In genomic region chr17:50679613-50680534, GRCm38 (mm10) we compare ENCODE assay signal across 23 mouse cellular contexts.
DNase-seq lines count a peak whose midpoint lies in the region; ATAC-seq and TF ChIP-seq lines count a peak whose summit lies in the region.
"Had no signal": no experiment of that assay in that cellular context is flagged by ENCODE, and none has a peak within 500 bp of the region (broad histone marks: within the 10 kb centered on the region; RNA-seq: fewer than 3 reads in every experiment).

No protein-coding gene starts in this region.

- ATAC-seq in hindbrain, embryonic 14.5 days (ENCODE audit: low FRiP score), result 0 out of 2 replicates have a peak, but pooled peaks have one; percentile 28
- ATAC-seq in hindbrain, embryonic 16.5 days, result no peak
- ATAC-seq in hindbrain, postnatal 0 days, result no peak
- no peak for ATAC-seq in kidney, embryonic 14.5 days (ENCODE audit: low FRiP score, low TSS enrichment)
- ATAC-seq: liver, embryonic 12.5 days had no signal

- WGBS in hindbrain, embryonic 14.5 days, result 90% methylated on average over 12 of the region's 12 CpGs
- 91% methylated on average over 12 of the region's 12 CpGs for WGBS in hindbrain, embryonic 16.5 days
- 90% methylated on average over 12 of the region's 12 CpGs for WGBS in hindbrain, postnatal 0 days
- 89% methylated on average over 12 of the region's 12 CpGs for WGBS in kidney, embryonic 14.5 days

- H3K4me3 ChIP-seq in hindbrain, embryonic 14.5 days (replicated peaks; ENCODE audit: low read length), result no peak overlapping the region
- no peak overlapping the region for H3K4me3 ChIP-seq in hindbrain, embryonic 16.5 days (ENCODE audit: low read length)
- no peak overlapping the region for H3K4me3 ChIP-seq in hindbrain, postnatal 0 days (ENCODE audit: low read length)
- no peak overlapping the region for H3K4me3 ChIP-seq in kidney, embryonic 14.5 days (ENCODE audit: low read length)
- H3K4me3 ChIP-seq: embryonic facial prominence, embryonic 12.5 days; erythroblast, embryonic 14.5 days; forebrain, embryonic 12.5 days; hindbrain, embryonic 10.5 days; liver, embryonic 12.5 days; neural tube, embryonic 12.5 days had no signal

- H3K27me3 ChIP-seq in hindbrain, embryonic 14.5 days (ENCODE audit: control insufficient read depth, insufficient read depth, low read length), result no peaks in the 10 kb centered on the region
- no peaks in the 10 kb centered on the region for H3K27me3 ChIP-seq in hindbrain, embryonic 16.5 days (replicated peaks; ENCODE audit: control insufficient read depth, insufficient read depth, low read length)
- H3K27me3 ChIP-seq in hindbrain, postnatal 0 days (ENCODE audit: insufficient read depth, low read length), result no peaks in the 10 kb centered on the region
- no peaks in the 10 kb centered on the region for H3K27me3 ChIP-seq in kidney, embryonic 14.5 days (ENCODE audit: control insufficient read depth, insufficient read depth, low read length)
- H3K27me3 ChIP-seq: embryonic facial prominence, embryonic 12.5 days; forebrain, embryonic 12.5 days; liver, embryonic 12.5 days; neural tube, embryonic 12.5 days had no signal

- H3K36me3 ChIP-seq in hindbrain, embryonic 14.5 days (replicated peaks; ENCODE audit: control insufficient read depth, insufficient read depth), result no peaks in the 10 kb centered on the region
- no peaks in the 10 kb centered on the region for H3K36me3 ChIP-seq in hindbrain, embryonic 16.5 days (ENCODE audit: control insufficient read depth, insufficient read depth, low read length)
- no peaks in the 10 kb centered on the region for H3K36me3 ChIP-seq in hindbrain, postnatal 0 days (ENCODE audit: insufficient read depth, low read length)
- no peaks in the 10 kb centered on the region for H3K36me3 ChIP-seq in kidney, embryonic 14.5 days (ENCODE audit: control insufficient read depth, insufficient read depth, low read length)
- H3K36me3 ChIP-seq: embryonic facial prominence, embryonic 12.5 days; forebrain, embryonic 12.5 days; hindbrain, embryonic 10.5 days; liver, embryonic 12.5 days; neural tube, embryonic 12.5 days had no signal

- peak; percentile 28 for DNase-seq in adrenal gland, postnatal 14 days
- DNase-seq in adrenal gland, adult 8-10 months, result no peak
- no peak for DNase-seq in hindbrain, embryonic 14.5 days (ENCODE audit: low spot score)
- DNase-seq in 3134 (ENCODE audit: extremely low read depth, insufficient read length, low spot score) (peak; percentile 48), NIH3T3 (ENCODE audit: low read depth) (peak; percentile 21)
- DNase-seq in hindbrain, postnatal 0 days (ENCODE audit: low spot score), result no peak
- DNase-seq: B cell, adult 2 months; kidney, adult 11 months; kidney, postnatal 4 days; layer of hippocampus, adult 9-11 months; lung, adult 2 months; lung, postnatal 14 days; midbrain, embryonic 14.5 days; right cerebral cortex, postnatal 14 days had no signal

- H3K27ac ChIP-seq in hindbrain, embryonic 14.5 days, result no peak overlapping the region
- H3K27ac ChIP-seq in hindbrain, embryonic 16.5 days (ENCODE audit: low read depth, low read length), result no peak overlapping the region
- H3K27ac ChIP-seq in hindbrain, postnatal 0 days, result no peak overlapping the region
- no peak overlapping the region for H3K27ac ChIP-seq in kidney, embryonic 14.5 days (ENCODE audit: low read depth, low read length)
- H3K27ac ChIP-seq: embryonic facial prominence, embryonic 12.5 days; forebrain, embryonic 12.5 days; hindbrain, embryonic 10.5 days; liver, embryonic 12.5 days; neural tube, embryonic 12.5 days had no signal

- H3K9me3 ChIP-seq in hindbrain, embryonic 14.5 days (ENCODE audit: control insufficient read depth, low read length), result no peaks in the 10 kb centered on the region
- H3K9me3 ChIP-seq in hindbrain, embryonic 16.5 days (ENCODE audit: control insufficient read depth, low read length), result no peaks in the 10 kb centered on the region
- no peaks in the 10 kb centered on the region for H3K9me3 ChIP-seq in hindbrain, postnatal 0 days (ENCODE audit: low read length)
- no peaks in the 10 kb centered on the region for H3K9me3 ChIP-seq in kidney, embryonic 14.5 days (ENCODE audit: control insufficient read depth, low read length)
- H3K9me3 ChIP-seq: embryonic facial prominence, embryonic 12.5 days; forebrain, embryonic 12.5 days; hindbrain, embryonic 10.5 days; liver, embryonic 12.5 days; neural tube, embryonic 12.5 days had no signal

- H3K4me1 ChIP-seq in hindbrain, embryonic 14.5 days (replicated peaks; ENCODE audit: control insufficient read depth, insufficient read depth, low read length), result 0 out of 2 replicates have a peak, but pooled peaks cover 3% of the 10 kb centered on the region
- H3K4me1 ChIP-seq in hindbrain, embryonic 16.5 days (ENCODE audit: control insufficient read depth, insufficient read depth, low read depth, low read length), result peaks cover 10% of the 10 kb centered on the region
- H3K4me1 ChIP-seq in hindbrain, postnatal 0 days (ENCODE audit: insufficient read depth, low read length), result 0 out of 2 replicates have a peak, but pooled peaks cover 4% of the 10 kb centered on the region
- no peaks in the 10 kb centered on the region for H3K4me1 ChIP-seq in kidney, embryonic 14.5 days (ENCODE audit: control insufficient read depth, insufficient read depth, low read length)
- H3K4me1 ChIP-seq: neural tube, embryonic 12.5 days had no signal

- H3K4me2 ChIP-seq in hindbrain, embryonic 14.5 days (replicated peaks), result no peak overlapping the region
- no peak overlapping the region for H3K4me2 ChIP-seq in hindbrain, embryonic 16.5 days (ENCODE audit: low read length)
- no peak overlapping the region for H3K4me2 ChIP-seq in hindbrain, postnatal 0 days (ENCODE audit: low read depth, low read length)
- H3K4me2 ChIP-seq in kidney, embryonic 14.5 days (replicated peaks; ENCODE audit: low read depth, low read length), result no peak overlapping the region
- H3K4me2 ChIP-seq: embryonic facial prominence, embryonic 12.5 days; forebrain, embryonic 12.5 days; heart, embryonic 11.5 days; liver, embryonic 12.5 days; neural tube, embryonic 12.5 days had no signal

- TF ChIP-seq CTCF in hindbrain, postnatal 0 days (IDR thresholded peaks at IDR 0.05; ENCODE audit: low read depth), result no peak

- no peak overlapping the region for H3K9ac ChIP-seq in hindbrain, embryonic 14.5 days
- no peak overlapping the region for H3K9ac ChIP-seq in hindbrain, embryonic 16.5 days (ENCODE audit: low read depth, low read length)
- no peak overlapping the region for H3K9ac ChIP-seq in hindbrain, postnatal 0 days (replicated peaks; ENCODE audit: low read length)
- no peak overlapping the region for H3K9ac ChIP-seq in kidney, embryonic 14.5 days (ENCODE audit: low read depth, low read length)
- H3K9ac ChIP-seq: embryonic facial prominence, embryonic 12.5 days; forebrain, embryonic 12.5 days; liver, embryonic 12.5 days; neural tube, embryonic 12.5 days had no signal

Comparison
In these comparisons a context has a peak if more than half of its experiments do, and no peak if none do; other contexts are left out.
1. DNase-seq: peak in adrenal gland, postnatal 14 days (single experiment), 3134 (single experiment) and NIH3T3 (single experiment); none in adrenal gland, adult 8-10 months (single experiment), hindbrain, embryonic 14.5 days (single experiment) and hindbrain, postnatal 0 days (single experiment).